Mouse (Mus musculus) ovary, postnatal 36 days (tissue): ENCODE measurements at regions not wholly inside any gene's neighbourhood (a gene's known extent, or its start where the extent isn't known, plus 50 kb on each side); places are given as distances from the start of the nearest gene placed in this dataset.

ENCODE experiments used
- DNase-seq: peaks from one replicate; pipeline ENCODE4 v3.0.0; 2022; ENCODE audit warnings: low spot score, mixed read lengths

DNA sequence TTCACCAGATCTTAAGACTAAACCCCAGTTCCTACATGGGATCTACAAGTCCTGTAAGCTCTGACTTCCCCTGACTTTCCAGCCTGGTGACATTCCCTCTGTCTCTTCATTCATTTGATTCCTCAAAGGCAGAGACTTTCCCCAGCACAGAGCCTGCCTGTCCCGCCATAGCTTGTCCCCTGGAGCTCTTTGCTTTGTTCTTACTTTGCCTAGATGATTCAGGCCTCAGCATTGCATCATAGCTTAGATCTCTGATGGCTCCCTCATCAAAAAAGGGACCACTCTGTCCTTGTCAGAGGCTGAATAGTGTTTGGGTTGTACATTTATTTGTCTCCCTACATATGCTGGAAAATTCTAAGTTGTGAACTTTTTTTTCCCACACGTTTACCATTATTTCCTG is 57.6 kb upstream of the Exoc6 start:
- DNase-seq, result no peak

DNA sequence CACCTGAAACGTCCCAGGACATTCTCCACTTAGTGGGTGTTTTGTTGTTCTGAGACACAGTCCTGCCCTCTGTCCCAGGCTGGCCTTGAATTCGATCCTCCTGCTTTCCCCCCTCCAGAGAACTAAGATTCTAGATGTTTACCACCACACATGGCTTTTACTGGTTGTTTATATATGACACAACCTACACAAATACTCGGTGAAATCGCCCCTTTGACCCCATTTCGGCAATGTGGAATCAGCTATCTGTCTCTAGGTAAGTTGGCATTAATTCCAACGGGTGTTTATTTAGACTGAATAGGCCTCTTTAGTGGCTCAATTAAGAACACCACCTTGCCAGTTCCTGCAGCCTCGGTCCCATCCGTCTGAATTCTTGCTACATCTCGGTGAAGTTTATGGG is 56.8 kb upstream of the Exoc6 start:
- no peak for DNase-seq

DNA sequence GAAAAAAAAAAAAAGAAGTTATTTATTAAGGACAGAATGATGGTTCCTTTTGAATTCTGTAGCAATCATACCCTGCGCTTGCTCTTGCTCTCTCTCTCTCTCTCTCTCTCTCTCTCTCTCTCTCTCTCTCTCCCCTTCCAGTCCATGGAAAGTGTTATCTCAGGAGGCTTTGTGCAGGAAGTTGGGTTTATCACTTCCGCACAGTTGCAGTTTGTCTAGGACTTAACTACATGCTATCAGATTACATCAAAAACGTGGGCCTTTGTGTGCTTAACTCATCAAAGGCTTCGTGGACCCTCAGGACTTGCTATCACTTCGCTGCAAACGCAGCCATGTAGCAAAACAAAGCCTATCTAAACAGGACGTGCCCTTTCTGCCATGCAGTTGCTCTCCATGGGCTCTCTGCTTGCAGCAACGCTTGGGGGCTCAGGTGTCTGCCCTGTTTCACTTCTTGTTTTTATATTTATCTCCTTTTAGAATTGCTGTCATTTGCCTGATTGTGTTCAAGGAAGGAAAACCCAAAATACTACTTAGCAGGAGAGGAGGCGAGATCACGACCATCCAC is 56.2 kb upstream of the Exoc6 start:
- no peak for DNase-seq

DNA sequence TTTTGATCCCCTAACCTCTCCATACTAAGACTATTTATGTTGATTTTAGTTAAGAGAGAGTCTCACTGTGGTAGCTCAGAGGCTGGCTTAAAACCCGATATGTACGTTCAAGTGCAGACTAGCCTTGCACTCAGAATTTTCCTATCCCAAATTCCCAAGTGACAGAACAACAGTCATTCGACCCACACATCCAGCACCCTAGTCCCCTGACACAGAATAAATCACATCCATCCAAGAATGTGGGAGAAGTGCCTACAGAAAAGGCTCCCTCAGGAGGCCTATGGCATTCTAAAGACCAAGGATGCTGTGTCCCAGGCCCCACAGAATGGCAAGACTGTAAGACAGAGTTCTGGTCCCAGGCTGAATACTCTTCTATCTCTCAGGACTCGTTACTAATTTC is 55.4 kb upstream of the Exoc6 start:
- DNase-seq, result no peak

DNA sequence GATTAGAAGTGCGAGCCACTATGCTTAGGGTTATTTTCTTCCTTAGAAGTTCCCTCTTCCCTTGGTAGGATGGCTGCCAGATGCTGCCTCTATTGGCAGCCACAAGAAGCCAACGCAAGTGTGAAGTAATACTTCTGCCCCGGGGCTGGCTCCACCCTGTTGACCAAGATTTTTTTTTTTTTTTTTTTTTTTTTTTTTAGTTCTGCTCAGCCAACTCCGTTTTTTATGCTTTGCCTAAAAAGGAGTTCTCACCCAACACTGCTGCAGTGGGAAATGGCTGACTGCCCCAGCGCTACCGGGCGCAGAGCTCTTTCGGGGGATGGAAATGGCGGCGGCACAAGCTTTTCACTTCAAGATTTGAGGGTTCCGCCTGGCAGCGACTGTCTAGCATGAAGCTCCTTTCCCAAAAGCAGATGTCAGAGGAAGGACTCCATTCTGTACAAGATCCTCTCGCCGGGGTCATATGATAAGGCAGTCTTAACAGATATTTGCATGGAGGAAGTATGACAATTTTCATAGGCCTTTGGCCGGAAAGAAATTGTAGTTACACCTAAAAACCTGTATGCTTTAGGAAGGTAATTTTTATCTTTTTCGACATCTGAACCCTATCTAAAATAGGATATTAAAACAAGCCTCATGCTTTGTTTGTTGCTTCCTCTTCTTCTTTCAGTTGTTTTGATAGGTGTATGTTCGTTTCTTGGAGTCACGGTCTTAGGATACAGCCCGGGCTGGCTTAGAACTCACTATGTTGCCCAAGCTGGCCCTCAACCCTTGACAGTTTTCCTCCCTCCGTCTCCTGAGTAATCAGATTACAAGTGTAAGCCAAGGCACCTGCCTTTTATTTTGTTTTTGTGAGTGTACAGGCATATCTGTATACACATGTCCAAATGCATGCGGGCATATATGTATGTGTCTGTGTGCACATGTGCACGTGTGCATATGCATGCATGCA is 54.6 kb upstream of the Exoc6 start:
- DNase-seq, result peak; percentile 2

DNA sequence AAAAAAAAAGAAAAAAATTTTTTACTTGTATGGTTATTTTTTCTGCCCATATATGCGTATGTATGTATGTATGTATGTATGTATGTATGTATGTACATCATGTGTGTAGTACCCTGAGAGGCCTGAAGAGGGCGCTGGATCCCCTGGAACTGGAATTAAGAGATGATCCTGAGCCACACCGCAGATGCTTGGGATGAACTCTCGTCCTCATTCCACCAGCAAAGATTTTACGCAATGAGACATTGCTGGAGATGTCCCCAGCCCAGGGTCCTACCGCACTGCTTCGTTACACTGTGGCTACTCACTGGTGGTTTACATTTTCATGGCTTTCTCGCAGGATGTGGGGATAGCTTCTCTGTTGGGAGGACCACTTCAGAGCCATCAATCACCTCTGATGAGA is 53.5 kb upstream of the Exoc6 start:
- no peak for DNase-seq

DNA sequence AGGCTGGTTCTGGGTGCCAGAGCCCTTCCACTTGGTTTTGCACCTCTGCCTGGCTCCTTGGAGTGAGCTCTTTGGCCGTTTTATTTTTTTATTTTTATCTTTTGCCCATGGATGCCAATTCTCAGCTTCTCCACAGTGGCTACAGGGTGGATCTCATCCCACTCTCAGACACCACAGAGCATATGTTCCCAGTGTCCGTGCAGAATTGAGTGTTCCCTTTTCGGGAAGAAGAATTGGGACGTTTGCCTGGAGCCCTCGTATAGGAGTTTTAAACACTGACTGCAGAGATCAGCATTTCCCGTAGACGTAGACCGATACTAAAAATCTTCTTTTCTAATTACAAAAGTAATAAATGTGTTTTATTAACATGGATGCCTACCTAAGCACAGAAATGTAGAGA is 53.1 kb upstream of the Exoc6 start:
- DNase-seq, result no peak

DNA sequence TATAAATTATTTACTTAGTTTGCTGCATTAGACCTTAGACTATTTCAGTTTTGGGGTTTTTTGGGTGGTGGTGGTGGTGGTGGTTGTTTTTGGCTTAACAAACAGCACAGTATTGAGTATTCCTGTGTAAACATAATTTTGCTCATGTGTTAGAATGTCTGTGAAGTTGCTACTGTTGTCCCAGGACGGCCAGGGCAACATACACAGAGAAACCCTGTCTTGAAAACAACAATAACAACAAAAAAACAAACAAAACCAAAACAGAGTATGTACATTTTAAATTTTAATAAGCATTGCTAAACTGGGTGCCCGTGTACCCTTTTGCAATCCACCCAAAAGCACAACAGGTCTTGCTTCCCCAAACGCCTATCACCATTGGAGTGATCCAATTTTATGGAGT is 51.8 kb upstream of the Exoc6 start:
- no peak for DNase-seq
